Mouse (Mus musculus): ENCODE data around the gene Hoxd13.

GRCm38 (mm10) chr2:74685059-74685603 lies 17.0 kb downstream of the Hoxd13 start:
- no peak for TF ChIP-seq POLR2A (IDR thresholded peaks at IDR 0.05; ENCODE audit: control insufficient read depth, extremely low read depth, insufficient read depth, low read length, poor library complexity)
- no peak for TF ChIP-seq CTCF (IDR thresholded peaks at IDR 0.05; ENCODE audit: borderline replicate concordance, control insufficient read depth, extremely low read depth, insufficient read depth, low read length, poor library complexity)
